Mouse (Mus musculus) right cerebral cortex, adult 18-20 months (tissue): ENCODE data around the gene Pkd2l1.
"Not testable (repeated sequence)": the region's sequence is repeated elsewhere in the genome, so short reads cannot be mapped to it uniquely, and the experiment has no call there.

Experiments used
- DNase-seq: peaks from one replicate; pipeline ENCODE4 v3.0.0; 2022; ENCODE audit warnings: mixed read lengths

Gene Pkd2l1

GRCm38 (mm10) chr19:44153781-44154180 lies 38.5 kb downstream of the Pkd2l1 start:
- DNase-seq, result no peak

GRCm38 (mm10) chr19:44148991-44149390 lies 43.3 kb downstream of the Pkd2l1 start:
- no peak for DNase-seq

GRCm38 (mm10) chr19:44148345-44148744 lies 43.9 kb downstream of the Pkd2l1 start:
- DNase-seq, result no peak

- DNase-seq, result no peak
Measured at GRCm38 (mm10) chr19:44146951-44147350, 45.3 kb downstream of the Pkd2l1 start.

GRCm38 (mm10) chr19:44146568-44146879 lies 45.7 kb downstream of the Pkd2l1 start:
- no peak for DNase-seq

GRCm38 (mm10) chr19:44145702-44146567 lies 46.3 kb downstream of the Pkd2l1 start, which contains the start of gene Bloc1s2:
Bloc1s2 (minus strand) TSS chr19:44146446.
- peak; percentile 92 for DNase-seq

- no peak for DNase-seq
Measured at GRCm38 (mm10) chr19:44144366-44144765, 47.9 kb downstream of the Pkd2l1 start.

- no peak for DNase-seq
Measured at GRCm38 (mm10) chr19:44135960-44136485, 56.2 kb downstream of the Pkd2l1 start.

GRCm38 (mm10) chr19:44135072-44135959 lies 56.9 kb downstream of the Pkd2l1 start, which contains the start of gene Cwf19l1:
Cwf19l1 (minus strand) TSS chr19:44135876.
- peak; percentile 90 for DNase-seq

- no peak for DNase-seq
Measured at GRCm38 (mm10) chr19:44132917-44133316, 59.3 kb downstream of the Pkd2l1 start.

GRCm38 (mm10) chr19:44128560-44128959 lies 63.7 kb downstream of the Pkd2l1 start:
- no peak for DNase-seq

GRCm38 (mm10) chr19:44127729-44128497 lies 64.3 kb downstream of the Pkd2l1 start:
- DNase-seq, result no peak

- DNase-seq, result no peak
Measured at GRCm38 (mm10) chr19:44121137-44121536, 71.1 kb downstream of the Pkd2l1 start.

GRCm38 (mm10) chr19:44120686-44121085 lies 71.6 kb downstream of the Pkd2l1 start:
- DNase-seq, result not testable (repeated sequence)

- DNase-seq, result no peak
Measured at GRCm38 (mm10) chr19:44117793-44118192, 74.4 kb downstream of the Pkd2l1 start.

- no peak for DNase-seq
Measured at GRCm38 (mm10) chr19:44111706-44112105, 80.5 kb downstream of the Pkd2l1 start.

- DNase-seq, result no peak
Measured at GRCm38 (mm10) chr19:44110356-44110755, 81.9 kb downstream of the Pkd2l1 start.

GRCm38 (mm10) chr19:44108996-44109395 lies 83.2 kb downstream of the Pkd2l1 start:
- no peak for DNase-seq

- no peak for DNase-seq
Measured at GRCm38 (mm10) chr19:44107661-44108521, 84.4 kb downstream of the Pkd2l1 start.

- DNase-seq, result peak; percentile 96
Measured at GRCm38 (mm10) chr19:44106831-44107660, 85.2 kb downstream of the Pkd2l1 start, which contains the start of gene Chuk. Chuk (minus strand) TSS chr19:44107480.
